In the genomic region with DNA sequence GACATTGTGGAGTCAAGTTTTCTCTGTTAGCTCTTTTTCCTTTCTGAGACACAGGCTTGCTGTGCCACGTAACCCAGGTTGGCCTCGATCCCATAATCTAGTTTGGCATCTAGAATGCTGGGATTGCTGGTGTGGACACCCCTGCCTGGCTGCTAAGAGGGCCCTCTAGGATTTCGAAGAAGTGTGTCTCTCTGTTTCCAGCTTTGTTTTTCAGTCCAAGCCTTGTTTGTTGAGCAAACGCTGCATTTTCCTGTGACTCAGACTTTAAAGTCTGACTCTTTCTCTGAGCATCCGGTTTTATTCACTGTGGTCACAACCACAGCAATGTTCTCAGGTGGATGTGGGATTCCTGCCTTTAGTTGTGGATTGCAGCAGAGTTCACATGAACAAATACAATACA, we compare ENCODE assay signal across 9 mouse cellular contexts. TPM values are rescaled to one million over a fixed set of nuclear protein-coding genes. Genes with fewer than 3 reads are reported as not detected.
DNase-seq lines count a peak whose midpoint lies in the region; ATAC-seq and TF ChIP-seq lines count a peak whose summit lies in the region.
"Had no signal": no experiment of that assay in that cellular context is flagged by ENCODE, and none has a peak within 500 bp of the region (broad histone marks: within the 10 kb centered on the region; RNA-seq: fewer than 3 reads in every experiment).

No protein-coding gene starts in this region.

- no peaks in the 10 kb centered on the region for H3K27me3 ChIP-seq in kidney, postnatal 0 days (ENCODE audit: insufficient read depth, low read length)
- H3K27me3 ChIP-seq: hindbrain, embryonic 15.5 days; midbrain, embryonic 12.5 days had no signal

- H3K4me3 ChIP-seq in kidney, postnatal 0 days (replicated peaks; ENCODE audit: low read depth, low read length), result no peak overlapping the region
- H3K4me3 ChIP-seq in embryonic fibroblast, embryonic 13.5 days (ENCODE audit: insufficient read depth, low read length), result no peak overlapping the region
- H3K4me3 ChIP-seq: hindbrain, embryonic 15.5 days; midbrain, embryonic 12.5 days had no signal

- ATAC-seq in kidney, postnatal 0 days (replicated peaks; ENCODE audit: low FRiP score, low read depth), result no peak

- no peak for TF ChIP-seq POLR2A in embryonic fibroblast, embryonic 13.5 days (IDR thresholded peaks at IDR 0.05; ENCODE audit: low read depth, low read length)

- 70% methylated on average over 5 of the region's 5 CpGs for WGBS in kidney, postnatal 0 days

- no peak for DNase-seq in kidney, postnatal 0 days (ENCODE audit: low spot score)
- DNase-seq in kidney, adult 18-20 months, result no peak
- DNase-seq in CD8-positive naive resting alpha-beta T cell, adult 2 months (ENCODE audit: low read depth in 2 of 2, low spot score in 2 of 2), result peak; percentile 14 to 52
- DNase-seq in natural killer cell, adult 2 months (ENCODE audit: low spot score in 2 of 2), result peak; percentile 7 to 15
- DNase-seq in frontal cortex, adult 2 months (ENCODE audit: extremely low spot score in 1 of 2, low spot score in 1 of 2), result no peak
- DNase-seq in layer of hippocampus, adult 11-12 months (ENCODE audit: low spot score), result no peak

- no peaks in the 10 kb centered on the region for H3K9me3 ChIP-seq in kidney, postnatal 0 days (replicated peaks; ENCODE audit: low read length)
- H3K9me3 ChIP-seq: hindbrain, embryonic 15.5 days; midbrain, embryonic 12.5 days had no signal

- no peak for TF ChIP-seq CTCF in kidney, postnatal 0 days (IDR thresholded peaks at IDR 0.05; ENCODE audit: low read depth)
- TF ChIP-seq CTCF in embryonic fibroblast, embryonic 13.5 days (IDR thresholded peaks at IDR 0.05; ENCODE audit: borderline replicate concordance, insufficient read depth, low read length), result no peak

- H3K4me1 ChIP-seq in kidney, postnatal 0 days (replicated peaks; ENCODE audit: insufficient read depth, low read length), result no peaks in the 10 kb centered on the region
- H3K4me1 ChIP-seq in embryonic fibroblast, embryonic 13.5 days (ENCODE audit: control insufficient read depth, insufficient read depth, low read length), result peaks cover 20% of the 10 kb centered on the region
- H3K4me1 ChIP-seq: hindbrain, embryonic 15.5 days had no signal

- no peak overlapping the region for H3K4me2 ChIP-seq in kidney, postnatal 0 days (ENCODE audit: low read length)
- H3K4me2 ChIP-seq: hindbrain, embryonic 15.5 days; midbrain, embryonic 12.5 days had no signal

- H3K36me3 ChIP-seq in kidney, postnatal 0 days (ENCODE audit: insufficient read depth, low read length), result peaks cover 63% of the 10 kb centered on the region

- H3K27ac ChIP-seq in kidney, postnatal 0 days, result peak overlapping the region; percentile 62
- peak overlapping the region; percentile 84 for H3K27ac ChIP-seq in embryonic fibroblast, embryonic 13.5 days (ENCODE audit: insufficient read depth, low read length)
- H3K27ac ChIP-seq: hindbrain, embryonic 15.5 days; midbrain, embryonic 12.5 days had no signal

- H3K9ac ChIP-seq in kidney, postnatal 0 days (ENCODE audit: low read depth, low read length), result no peak overlapping the region
- H3K9ac ChIP-seq: hindbrain, embryonic 15.5 days; midbrain, embryonic 12.5 days had no signal

RNA-seq across cellular contexts. Expression of gene Rap1gap, which starts 23.0 kb away (rescaled TPM):
- polyA plus RNA-seq in kidney, postnatal 0 days (2015; fragmentation: Nextera tagmentation; extraction: Ambion mirVana), result 28.5 and 30.6 TPM in 2 replicates
- 6.8 and 6.9 TPM in 2 replicates for polyA plus RNA-seq in embryonic fibroblast, embryonic 13.5 days (2011; ENCODE audit: insufficient read length, low read depth, missing spikeins)
- 265 and 280 TPM in 2 replicates for polyA plus RNA-seq in frontal cortex, adult 2 months (2012; rRNA removed)

RNA-seq across cellular contexts. Expression of gene Usp48, which starts 48.0 kb away (rescaled TPM):
- polyA plus RNA-seq in kidney, postnatal 0 days (2015; fragmentation: Nextera tagmentation; extraction: Ambion mirVana), result 40.4 and 49.2 TPM in 2 replicates
- 88.4 and 109 TPM in 2 replicates for polyA plus RNA-seq in embryonic fibroblast, embryonic 13.5 days (2011; ENCODE audit: insufficient read length, low read depth, missing spikeins)
- polyA plus RNA-seq in frontal cortex, adult 2 months (2012; rRNA removed), result 171 and 180 TPM in 2 replicates

Comparison
In these comparisons a context has a peak if more than half of its experiments do, and no peak if none do; other contexts are left out.
1. DNase-seq: peak in CD8-positive naive resting alpha-beta T cell, adult 2 months (2 of 2) and natural killer cell, adult 2 months (2 of 2); none in kidney, postnatal 0 days (single experiment), kidney, adult 18-20 months (single experiment), frontal cortex, adult 2 months (0 of 2) and layer of hippocampus, adult 11-12 months (single experiment).